Mouse (Mus musculus) midbrain, embryonic 11.5 days (tissue): ENCODE data around the gene Ccni. TPM values are rescaled to one million over a fixed set of nuclear protein-coding genes. Genes with fewer than 3 reads are reported as not detected.

Source experiments
- ATAC-seq: fragments of 200-750 bp; cut with Nextera tagmentation; 2 replicates; pipeline ENCODE4 v1.8.0; 2017; ENCODE audit warnings: moderate TSS enrichment, moderate library complexity; ENCODE audit not compliant: low FRiP score
- DNase-seq: peaks from one replicate; pipeline ENCODE4 v3.0.0; 2015; ENCODE audit warnings: low spot score; ENCODE audit errors: missing footprints
- H3K27ac ChIP-seq: fragments of 300-500 bp; sonication (generic); 2 replicates; pipeline ENCODE4 v1.5.1; 2014; ENCODE audit warnings: low read depth, low read length
- H3K27me3 ChIP-seq: fragments of 300-500 bp; sonication (generic); 2 replicates; pipeline ENCODE4 v1.6.1; 2014; ENCODE audit warnings: mild to moderate bottlenecking, low read length, moderate library complexity, mixed read lengths; ENCODE audit not compliant: control insufficient read depth, insufficient read depth
- H3K36me3 ChIP-seq: fragments of 300-500 bp; sonication (generic); 2 replicates; pipeline ENCODE4 v1.6.1; 2014; ENCODE audit warnings: mild to moderate bottlenecking, low read length, moderate library complexity, mixed read lengths; ENCODE audit not compliant: control insufficient read depth, insufficient read depth
- H3K4me1 ChIP-seq: fragments of 300-500 bp; sonication (generic); 2 replicates; pipeline ENCODE4 v1.6.1; 2014; ENCODE audit warnings: low read length; ENCODE audit not compliant: control insufficient read depth, insufficient read depth
- H3K4me2 ChIP-seq: fragments of 300-500 bp; sonication (generic); 2 replicates; pipeline ENCODE4 v1.6.1; 2014; ENCODE audit warnings: mild to moderate bottlenecking, moderate library complexity
- H3K4me3 ChIP-seq: fragments of 300-500 bp; sonication (generic); 2 replicates; pipeline ENCODE4 v1.5.1; 2014; ENCODE audit warnings: low read depth, low read length
- H3K9ac ChIP-seq: fragments of 300-500 bp; sonication (generic); 2 replicates; pipeline ENCODE4 v1.6.1; 2014; ENCODE audit warnings: low read length
- H3K9me3 ChIP-seq: fragments of 300-500 bp; sonication (generic); 2 replicates; pipeline ENCODE4 v1.6.1; 2016; ENCODE audit warnings: low read length; ENCODE audit not compliant: control insufficient read depth
- WGBS: fragments of 180-500 bp; shearing (Covaris S2); extraction: QIAGEN DNeasy Blood & Tissue Kit; methylation state at CpG from one replicate; pipeline ENCODE4 v1.1.7; 2014; 5-methylcytosine and 5-hydroxymethylcytosine counted together
- polyA plus RNA-seq: library from polyadenylated mRNA; unstranded; fragments of >200 nt; fragmentation: Nextera tagmentation; extraction: Ambion mirVana; gene quantifications from 2 replicates; pipeline ENCODE4 v1.2.1, GENCODE M21; 2014

Gene Ccni
- polyA plus RNA-seq, 1 experiment from 2014 or later, result 159 TPM

- Histone ChIP-seq H3K36me3 (peaks cover 14% of the 10 kb centered on the region), H3K9me3 (no peaks in the 10 kb centered on the region), H3K27ac (no peak overlapping the region), H3K4me3 (no peak overlapping the region), H3K4me1 (no peaks in the 10 kb centered on the region), H3K27me3 (no peaks in the 10 kb centered on the region), H3K4me2 (no peak overlapping the region), H3K9ac (no peak overlapping the region)
- ATAC-seq (no peak), DNase-seq (no peak)
- 83% methylated on average over 6 of the region's 6 CpGs for WGBS
Observed at GRCm38 (mm10) chr5:93151985-93152384, 54.3 kb downstream of the Ccni start.

GRCm38 (mm10) chr5:93149969-93150777 is 56.1 kb downstream of the Ccni start:
- Histone ChIP-seq H3K27me3 (no peaks in the 10 kb centered on the region), H3K9ac (no peak overlapping the region), H3K4me2 (no peak overlapping the region), H3K4me1 (no peaks in the 10 kb centered on the region), H3K27ac (no peak overlapping the region), H3K36me3 (peaks cover 5% of the 10 kb centered on the region; the same call in 1 of the 2 replicates), H3K4me3 (no peak overlapping the region), H3K9me3 (no peaks in the 10 kb centered on the region)
- ATAC-seq, result no peak
- DNase-seq, result no peak
- 81% methylated on average over 12 of the region's 12 CpGs for WGBS

- ATAC-seq, result no peak
- Histone ChIP-seq H3K9ac (no peak overlapping the region), H3K4me2 (no peak overlapping the region), H3K9me3 (no peaks in the 10 kb centered on the region), H3K27me3 (no peaks in the 10 kb centered on the region), H3K36me3 (peaks cover 6% of the 10 kb centered on the region; the same call in 1 of the 2 replicates), H3K4me3 (no peak overlapping the region), H3K27ac (no peak overlapping the region), H3K4me1 (no peaks in the 10 kb centered on the region)
- WGBS, result 90% methylated on average over 6 of the region's 6 CpGs
- DNase-seq, result no peak
Observed at GRCm38 (mm10) chr5:93145504-93145903, 60.8 kb downstream of the Ccni start.

GRCm38 (mm10) chr5:93144874-93145273 is 61.4 kb downstream of the Ccni start:
- H3K4me2 ChIP-seq, result no peak overlapping the region
- WGBS, result 52% methylated on average over 5 of the region's 5 CpGs
- no peaks in the 10 kb centered on the region for H3K4me1 ChIP-seq
- H3K27me3 ChIP-seq, result no peaks in the 10 kb centered on the region
- DNase-seq (no peak), ATAC-seq (no peak)
- H3K9ac ChIP-seq, result no peak overlapping the region
- no peak overlapping the region for H3K27ac ChIP-seq
- H3K36me3 ChIP-seq, result peaks cover 6% of the 10 kb centered on the region; the same call in 1 of the 2 replicates
- no peak overlapping the region for H3K4me3 ChIP-seq
- H3K9me3 ChIP-seq, result no peaks in the 10 kb centered on the region

- no peak overlapping the region for H3K9ac ChIP-seq
- H3K4me2 ChIP-seq, result no peak overlapping the region
- H3K4me3 ChIP-seq, result no peak overlapping the region
- WGBS, result 83% methylated on average over 12 of the region's 12 CpGs
- no peak for ATAC-seq
- no peaks in the 10 kb centered on the region for H3K27me3 ChIP-seq
- H3K4me1 ChIP-seq, result no peaks in the 10 kb centered on the region
- H3K27ac ChIP-seq, result no peak overlapping the region
- DNase-seq, result no peak
- H3K9me3 ChIP-seq, result no peaks in the 10 kb centered on the region; the same call in 1 of the 2 replicates
- H3K36me3 ChIP-seq, result peaks cover 8% of the 10 kb centered on the region; the same call in 1 of the 2 replicates
Observed at GRCm38 (mm10) chr5:93143360-93144091, 62.8 kb downstream of the Ccni start.

DNA sequence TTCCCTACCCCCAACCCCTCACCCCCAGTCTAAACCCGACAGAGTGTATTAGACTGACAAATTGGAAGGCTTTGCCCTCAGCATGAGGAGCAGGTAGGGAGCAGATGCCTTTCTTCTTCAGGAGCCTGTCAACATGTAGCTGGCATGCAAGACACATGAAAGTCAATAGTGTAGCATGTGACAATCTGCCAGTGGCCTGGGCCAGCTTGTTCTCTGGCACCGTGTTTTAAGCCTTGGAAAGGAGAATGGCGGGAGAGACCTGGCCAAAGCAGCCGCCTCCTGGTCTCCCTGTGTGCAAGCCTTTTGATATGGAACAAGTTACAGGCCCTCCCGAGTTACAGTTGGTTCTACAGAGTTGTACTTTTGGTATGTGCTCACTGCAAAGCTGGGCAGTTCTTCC is 65.5 kb downstream of the Ccni start:
- ATAC-seq (no peak), DNase-seq (no peak)
- Histone ChIP-seq H3K27me3 (no peaks in the 10 kb centered on the region), H3K9me3 (no peaks in the 10 kb centered on the region; the same call in 1 of the 2 replicates), H3K4me1 (no peaks in the 10 kb centered on the region), H3K4me2 (no peak overlapping the region), H3K4me3 (no peak overlapping the region), H3K9ac (no peak overlapping the region), H3K36me3 (peaks cover 8% of the 10 kb centered on the region; the same call in 1 of the 2 replicates), H3K27ac (no peak overlapping the region)
- 93% methylated on average over 5 of the region's 5 CpGs for WGBS

- 96% methylated on average over 9 of the region's 9 CpGs for WGBS
- no peaks in the 10 kb centered on the region for H3K27me3 ChIP-seq
- no peaks in the 10 kb centered on the region; the same call in 1 of the 2 replicates for H3K9me3 ChIP-seq
- H3K4me2 ChIP-seq, result no peak overlapping the region
- H3K27ac ChIP-seq, result no peak overlapping the region
- peaks cover 8% of the 10 kb centered on the region; the same call in 1 of the 2 replicates for H3K36me3 ChIP-seq
- H3K4me1 ChIP-seq, result no peaks in the 10 kb centered on the region
- no peak for ATAC-seq
- no peak for DNase-seq
- H3K9ac ChIP-seq, result no peak overlapping the region
- no peak overlapping the region for H3K4me3 ChIP-seq
Observed at GRCm38 (mm10) chr5:93139350-93139749, 66.9 kb downstream of the Ccni start.

- WGBS, result 84% methylated on average over 5 of the region's 5 CpGs
- DNase-seq (no peak), ATAC-seq (0 out of 2 replicates have a peak, but pooled peaks have one; percentile 47)
- Histone ChIP-seq H3K27me3 (no peaks in the 10 kb centered on the region), H3K9me3 (no peaks in the 10 kb centered on the region; the same call in 1 of the 2 replicates), H3K4me3 (no peak overlapping the region), H3K4me2 (no peak overlapping the region), H3K9ac (no peak overlapping the region), H3K27ac (no peak overlapping the region), H3K36me3 (peaks cover 6% of the 10 kb centered on the region; the same call in 1 of the 2 replicates), H3K4me1 (peaks cover 10% of the 10 kb centered on the region)
Observed at GRCm38 (mm10) chr5:93136956-93137586, 69.2 kb downstream of the Ccni start.
